Mouse (Mus musculus): Measurements from ENCODE around the gene Eprs. TPM values are rescaled to one million over a fixed set of nuclear protein-coding genes. Genes with fewer than 3 reads are reported as not detected.

Eprs gene
- total and polyA plus RNA-seq, 2 experiments, result 11.2 to 100 TPM

GRCm38 (mm10) chr1:185352151-185352550 lies 10.7 kb upstream of the Eprs start:
- Histone ChIP-seq H3K36me3 (ENCODE audit: control insufficient read depth, insufficient read depth, low read length) (peaks cover 38% of the 10 kb centered on the region), H3K9ac (ENCODE audit: low read depth, low read length) (no peak overlapping the region), H3K27ac (replicated peaks; ENCODE audit: insufficient read depth, low read depth, low read length) (no peak overlapping the region), H3K4me1 (ENCODE audit: control insufficient read depth, insufficient read depth, low read length) (no peaks in the 10 kb centered on the region), H3K4me3 (ENCODE audit: insufficient read depth, low read depth, low read length) (no peak overlapping the region), H3K79me2 (ENCODE audit: control insufficient read depth, insufficient read depth, low read length) (no peaks in the 10 kb centered on the region), H3K27me3 (ENCODE audit: control insufficient read depth, insufficient read depth, low read length) (no peaks in the 10 kb centered on the region)
- no peak for TF ChIP-seq POLR2A (IDR thresholded peaks at IDR 0.05; ENCODE audit: extremely low read depth, insufficient read depth, low read length)
- no peak for TF ChIP-seq CTCF (IDR thresholded peaks at IDR 0.05; ENCODE audit: low read depth, low read length)
- no peak for DNase-seq (ENCODE audit: extremely low read depth, low read depth, low spot score)
- WGBS, result 91% methylated on average over 12 of the region's 12 CpGs

- 98% methylated on average over 8 of the region's 8 CpGs for WGBS
- Histone ChIP-seq H3K27me3 (ENCODE audit: control insufficient read depth, insufficient read depth, low read length) (no peaks in the 10 kb centered on the region), H3K36me3 (ENCODE audit: control insufficient read depth, insufficient read depth, low read length) (peaks cover 37% of the 10 kb centered on the region), H3K4me3 (ENCODE audit: insufficient read depth, low read depth, low read length) (no peak overlapping the region), H3K9ac (ENCODE audit: low read depth, low read length) (no peak overlapping the region), H3K79me2 (ENCODE audit: control insufficient read depth, insufficient read depth, low read length) (no peaks in the 10 kb centered on the region), H3K27ac (replicated peaks; ENCODE audit: insufficient read depth, low read depth, low read length) (no peak overlapping the region), H3K4me1 (ENCODE audit: control insufficient read depth, insufficient read depth, low read length) (no peaks in the 10 kb centered on the region)
- DNase-seq (ENCODE audit: extremely low read depth, low read depth, low spot score), result no peak
- TF ChIP-seq POLR2A (IDR thresholded peaks at IDR 0.05; ENCODE audit: extremely low read depth, insufficient read depth, low read length), result no peak
- TF ChIP-seq CTCF (IDR thresholded peaks at IDR 0.05; ENCODE audit: low read depth, low read length), result no peak
Measured at GRCm38 (mm10) chr1:185353351-185353750, 9.5 kb upstream of the Eprs start.

GRCm38 (mm10) chr1:185354731-185355130 lies 8.1 kb upstream of the Eprs start:
- no peak for TF ChIP-seq CTCF (IDR thresholded peaks at IDR 0.05; ENCODE audit: low read depth, low read length)
- TF ChIP-seq POLR2A (IDR thresholded peaks at IDR 0.05; ENCODE audit: extremely low read depth, insufficient read depth, low read length), result no peak
- Histone ChIP-seq H3K27me3 (ENCODE audit: control insufficient read depth, insufficient read depth, low read length) (no peaks in the 10 kb centered on the region), H3K9ac (ENCODE audit: low read depth, low read length) (no peak overlapping the region), H3K27ac (replicated peaks; ENCODE audit: insufficient read depth, low read depth, low read length) (no peak overlapping the region), H3K4me1 (ENCODE audit: control insufficient read depth, insufficient read depth, low read length) (no peaks in the 10 kb centered on the region), H3K36me3 (ENCODE audit: control insufficient read depth, insufficient read depth, low read length) (peaks cover 33% of the 10 kb centered on the region), H3K4me3 (ENCODE audit: insufficient read depth, low read depth, low read length) (no peak overlapping the region), H3K79me2 (ENCODE audit: control insufficient read depth, insufficient read depth, low read length) (no peaks in the 10 kb centered on the region)
- WGBS, result 89% methylated on average over 4 of the region's 4 CpGs
- no peak for DNase-seq (ENCODE audit: extremely low read depth, low read depth, low spot score)

- 96% methylated on average over 8 of the region's 8 CpGs for WGBS
- TF ChIP-seq POLR2A (IDR thresholded peaks at IDR 0.05; ENCODE audit: extremely low read depth, insufficient read depth, low read length), result no peak
- TF ChIP-seq CTCF (IDR thresholded peaks at IDR 0.05; ENCODE audit: low read depth, low read length), result no peak
- no peaks in the 10 kb centered on the region for H3K79me2 ChIP-seq (ENCODE audit: control insufficient read depth, insufficient read depth, low read length)
- H3K36me3 ChIP-seq (ENCODE audit: control insufficient read depth, insufficient read depth, low read length), result peaks cover 29% of the 10 kb centered on the region
- no peak overlapping the region for H3K9ac ChIP-seq (ENCODE audit: low read depth, low read length)
- DNase-seq (ENCODE audit: extremely low read depth, low read depth, low spot score), result no peak
- no peaks in the 10 kb centered on the region for H3K4me1 ChIP-seq (ENCODE audit: control insufficient read depth, insufficient read depth, low read length)
- no peaks in the 10 kb centered on the region for H3K27me3 ChIP-seq (ENCODE audit: control insufficient read depth, insufficient read depth, low read length)
- H3K4me3 ChIP-seq (ENCODE audit: insufficient read depth, low read depth, low read length), result no peak overlapping the region
- H3K27ac ChIP-seq (replicated peaks; ENCODE audit: insufficient read depth, low read depth, low read length), result no peak overlapping the region
Measured at GRCm38 (mm10) chr1:185356246-185356645, 6.6 kb upstream of the Eprs start.

- H3K4me1 ChIP-seq (ENCODE audit: control insufficient read depth, insufficient read depth, low read length), result no peaks in the 10 kb centered on the region
- no peaks in the 10 kb centered on the region for H3K27me3 ChIP-seq (ENCODE audit: control insufficient read depth, insufficient read depth, low read length)
- no peaks in the 10 kb centered on the region for H3K79me2 ChIP-seq (ENCODE audit: control insufficient read depth, insufficient read depth, low read length)
- 86% methylated on average over 4 of the region's 4 CpGs for WGBS
- no peak for TF ChIP-seq POLR2A (IDR thresholded peaks at IDR 0.05; ENCODE audit: extremely low read depth, insufficient read depth, low read length)
- no peak for TF ChIP-seq CTCF (IDR thresholded peaks at IDR 0.05; ENCODE audit: low read depth, low read length)
- H3K9ac ChIP-seq (ENCODE audit: low read depth, low read length), result no peak overlapping the region
- H3K4me3 ChIP-seq (ENCODE audit: insufficient read depth, low read depth, low read length), result no peak overlapping the region
- H3K27ac ChIP-seq (replicated peaks; ENCODE audit: insufficient read depth, low read depth, low read length), result no peak overlapping the region
- H3K36me3 ChIP-seq (ENCODE audit: control insufficient read depth, insufficient read depth, low read length), result peaks cover 21% of the 10 kb centered on the region
- DNase-seq (ENCODE audit: extremely low read depth, low read depth, low spot score), result no peak
Measured at GRCm38 (mm10) chr1:185358211-185358610, 4.6 kb upstream of the Eprs start.

- Histone ChIP-seq H3K36me3 (ENCODE audit: control insufficient read depth, insufficient read depth, low read length) (no peaks in the 10 kb centered on the region; the same call in 1 of the 2 replicates), H3K9ac (ENCODE audit: low read depth, low read length) (peak overlapping the region; percentile 93), H3K4me1 (ENCODE audit: control insufficient read depth, insufficient read depth, low read length) (peaks cover 12% of the 10 kb centered on the region; the same call in 1 of the 2 replicates), H3K27me3 (ENCODE audit: control insufficient read depth, insufficient read depth, low read length) (no peaks in the 10 kb centered on the region), H3K4me3 (ENCODE audit: insufficient read depth, low read depth, low read length) (peak overlapping the region; percentile 87), H3K79me2 (ENCODE audit: control insufficient read depth, insufficient read depth, low read length) (peaks cover 22% of the 10 kb centered on the region), H3K27ac (replicated peaks; ENCODE audit: insufficient read depth, low read depth, low read length) (peak overlapping the region; percentile 83)
- whole genome bisulfite sequencing, result under 1% methylated on average over 22 of the region's 22 CpGs
- TF ChIP-seq CTCF (IDR thresholded peaks at IDR 0.05; ENCODE audit: low read depth, low read length) (no peak), POLR2A (IDR thresholded peaks at IDR 0.05; ENCODE audit: extremely low read depth, insufficient read depth, low read length) (no peak)
- peak; percentile 88 for DNase-seq (ENCODE audit: extremely low read depth, low read depth, low spot score)
Measured at GRCm38 (mm10) chr1:185363526-185364182, 810 bp downstream of the Eprs start.

Measured in liver, adult 2 months (tissue).